Mouse (Mus musculus) megakaryocyte, embryonic 14.5 days (primary cell): ENCODE measurements around the gene B3gnt9.

Experiments used
- FLI1 ChIP-seq: IDR thresholded peaks from 2 replicates; pipeline ENCODE4 v1.6.1; 2012; ENCODE audit warnings: low read length, inconsistent platforms, mixed read lengths
- GATA1 ChIP-seq: IDR thresholded peaks from 3 replicates; pipeline ENCODE4 v1.6.1; 2012; ENCODE audit warnings: mixed read lengths, low read length, inconsistent platforms, borderline replicate concordance

- TF ChIP-seq GATA1 (no peak), FLI1 (no peak)
These were observed 1.2 kb downstream of the B3gnt9 start for GRCm38 (mm10) chr8:105253766-105254151.
